Mouse (Mus musculus): Measurements from ENCODE around the gene Fam204a. TPM values are rescaled to one million over a fixed set of nuclear protein-coding genes. Genes with fewer than 3 reads are reported as not detected.

Fam204a gene
- polyA plus RNA-seq, 1 experiment, result 23.4 TPM

- TF ChIP-seq POLR2A (IDR thresholded peaks at IDR 0.05; ENCODE audit: borderline replicate concordance, low read depth, low read length), result no peak
- no peak for TF ChIP-seq CTCF (IDR thresholded peaks at IDR 0.05; ENCODE audit: low read depth, low read length)
- H3K4me1 ChIP-seq (ENCODE audit: control insufficient read depth, insufficient read depth, low read length), result peaks cover under 1% of the 10 kb centered on the region; the same call in 1 of the 2 replicates
- H3K4me3 ChIP-seq (ENCODE audit: insufficient read depth, low read length), result no peak overlapping the region
- H3K27ac ChIP-seq (ENCODE audit: insufficient read depth, low read depth, low read length), result no peak overlapping the region
Observed at GRCm38 (mm10) chr19:60178771-60179563, 47.5 kb downstream of the Fam204a start.

DNA sequence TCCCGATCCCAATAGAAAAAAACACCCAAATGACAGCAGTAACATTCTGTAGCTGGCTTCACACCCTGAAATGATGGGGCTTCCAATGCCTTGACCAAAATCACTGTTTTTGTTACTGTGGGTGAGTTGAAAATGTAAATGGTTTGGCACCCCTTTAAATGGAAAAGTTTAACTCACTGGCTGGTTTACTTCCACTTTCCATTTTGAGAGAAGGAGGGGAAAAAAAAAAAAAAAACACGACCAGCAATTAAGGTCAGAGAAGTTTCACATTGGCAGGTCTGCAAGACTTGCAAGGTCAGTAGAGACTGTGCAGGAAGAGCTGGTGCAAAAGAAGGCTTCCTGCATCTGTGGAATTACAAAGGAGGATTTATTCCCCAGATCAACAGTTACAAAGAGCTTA lies 61.1 kb downstream of the Fam204a start:
- Histone ChIP-seq H3K27ac (ENCODE audit: insufficient read depth, low read depth, low read length) (no peak overlapping the region), H3K4me3 (ENCODE audit: insufficient read depth, low read length) (peak overlapping the region; percentile 42), H3K4me1 (ENCODE audit: control insufficient read depth, insufficient read depth, low read length) (peaks cover 13% of the 10 kb centered on the region)
- no peak for TF ChIP-seq CTCF (IDR thresholded peaks at IDR 0.05; ENCODE audit: low read depth, low read length)
- no peak for TF ChIP-seq POLR2A (IDR thresholded peaks at IDR 0.05; ENCODE audit: borderline replicate concordance, low read depth, low read length)

DNA sequence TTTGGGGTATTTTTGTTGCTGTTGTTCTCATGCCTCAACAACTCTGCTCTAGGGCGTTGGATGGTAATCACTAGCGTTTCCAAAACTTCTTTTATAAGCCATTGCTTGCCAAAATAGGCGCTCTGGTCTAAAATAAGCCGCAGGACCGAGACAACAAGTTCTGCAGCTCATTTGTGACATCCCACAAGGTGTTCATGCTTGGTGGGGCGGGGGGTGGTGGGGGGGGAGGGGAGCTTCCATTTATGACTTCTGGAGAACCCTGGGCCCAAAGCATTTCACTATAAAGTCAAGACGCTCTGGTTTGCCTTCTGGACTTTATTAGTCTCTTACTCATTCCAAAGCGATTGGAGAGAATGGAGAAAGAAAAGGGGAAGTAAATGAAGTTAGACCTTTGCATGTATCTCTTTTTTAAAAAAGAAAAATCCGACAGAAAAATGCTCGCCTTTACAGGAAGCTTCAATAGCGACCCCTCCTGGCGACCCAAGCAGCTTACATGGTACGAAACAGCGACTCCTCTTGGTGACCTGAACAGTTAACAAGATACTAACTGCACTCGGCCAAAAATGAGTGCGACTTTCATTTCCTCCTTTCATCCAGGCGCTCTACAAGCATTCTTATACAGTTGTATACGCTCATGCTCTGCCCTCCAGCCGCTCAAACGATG lies 65.8 kb downstream of the Fam204a start:
- Histone ChIP-seq H3K4me1 (ENCODE audit: control insufficient read depth, insufficient read depth, low read length) (peaks cover 11% of the 10 kb centered on the region), H3K27ac (ENCODE audit: insufficient read depth, low read depth, low read length) (no peak overlapping the region), H3K4me3 (ENCODE audit: insufficient read depth, low read length) (no peak overlapping the region)
- TF ChIP-seq POLR2A (IDR thresholded peaks at IDR 0.05; ENCODE audit: borderline replicate concordance, low read depth, low read length) (no peak), CTCF (IDR thresholded peaks at IDR 0.05; ENCODE audit: low read depth, low read length) (peak; percentile 99)

- no peak for TF ChIP-seq CTCF (IDR thresholded peaks at IDR 0.05; ENCODE audit: low read depth, low read length)
- peaks cover 4% of the 10 kb centered on the region; the same call in 1 of the 2 replicates for H3K4me1 ChIP-seq (ENCODE audit: control insufficient read depth, insufficient read depth, low read length)
- H3K27ac ChIP-seq (ENCODE audit: insufficient read depth, low read depth, low read length), result no peak overlapping the region
- no peak overlapping the region for H3K4me3 ChIP-seq (ENCODE audit: insufficient read depth, low read length)
Observed at GRCm38 (mm10) chr19:60159827-60160226, 66.7 kb downstream of the Fam204a start.

- TF ChIP-seq CTCF (IDR thresholded peaks at IDR 0.05; ENCODE audit: low read depth, low read length), result no peak
- TF ChIP-seq POLR2A (IDR thresholded peaks at IDR 0.05; ENCODE audit: borderline replicate concordance, low read depth, low read length), result no peak
- Histone ChIP-seq H3K27ac (ENCODE audit: insufficient read depth, low read depth, low read length) (no peak overlapping the region), H3K4me3 (ENCODE audit: insufficient read depth, low read length) (no peak overlapping the region)
Observed at GRCm38 (mm10) chr19:60155266-60155665, 71.2 kb downstream of the Fam204a start.

GRCm38 (mm10) chr19:60153096-60153495 lies 73.4 kb downstream of the Fam204a start:
- no peak overlapping the region for H3K4me3 ChIP-seq (ENCODE audit: insufficient read depth, low read length)
- no peak for TF ChIP-seq POLR2A (IDR thresholded peaks at IDR 0.05; ENCODE audit: borderline replicate concordance, low read depth, low read length)
- no peak for TF ChIP-seq CTCF (IDR thresholded peaks at IDR 0.05; ENCODE audit: low read depth, low read length)
- H3K4me1 ChIP-seq (ENCODE audit: control insufficient read depth, insufficient read depth, low read length), result no peaks in the 10 kb centered on the region
- no peak overlapping the region for H3K27ac ChIP-seq (ENCODE audit: insufficient read depth, low read depth, low read length)

More at GRCm38 (mm10) chr19:60155266-60155665, 71.2 kb downstream of the Fam204a start:
- no peaks in the 10 kb centered on the region for H3K4me1 ChIP-seq (ENCODE audit: control insufficient read depth, insufficient read depth, low read length)

DNA sequence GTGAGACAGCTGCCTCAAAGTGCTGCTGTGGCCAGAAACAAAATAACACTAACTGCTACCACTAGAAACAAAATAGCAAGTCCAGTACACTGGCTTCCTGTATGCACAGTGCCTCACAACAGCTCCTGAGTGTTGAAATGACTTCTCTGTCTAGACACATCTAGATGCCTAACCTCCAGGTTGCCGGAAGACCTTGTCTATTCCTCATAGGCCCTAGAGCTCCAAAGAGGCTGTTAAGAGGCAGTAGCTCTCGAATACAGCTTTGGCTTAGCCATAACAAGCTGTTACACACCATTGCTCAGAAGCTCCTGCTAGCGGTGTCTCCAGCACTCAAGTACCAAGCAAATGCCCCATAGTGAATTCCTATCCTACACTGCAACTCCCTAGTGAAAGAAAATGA lies 76.4 kb downstream of the Fam204a start:
- Histone ChIP-seq H3K4me3 (ENCODE audit: insufficient read depth, low read length) (no peak overlapping the region), H3K27ac (ENCODE audit: insufficient read depth, low read depth, low read length) (no peak overlapping the region), H3K4me1 (ENCODE audit: control insufficient read depth, insufficient read depth, low read length) (no peaks in the 10 kb centered on the region)
- TF ChIP-seq POLR2A (IDR thresholded peaks at IDR 0.05; ENCODE audit: borderline replicate concordance, low read depth, low read length) (no peak), CTCF (IDR thresholded peaks at IDR 0.05; ENCODE audit: low read depth, low read length) (no peak)

GRCm38 (mm10) chr19:60149078-60149960 lies 77.2 kb downstream of the Fam204a start:
- no peak for TF ChIP-seq CTCF (IDR thresholded peaks at IDR 0.05; ENCODE audit: low read depth, low read length)
- TF ChIP-seq POLR2A (IDR thresholded peaks at IDR 0.05; ENCODE audit: borderline replicate concordance, low read depth, low read length), result no peak
- Histone ChIP-seq H3K27ac (ENCODE audit: insufficient read depth, low read depth, low read length) (no peak overlapping the region), H3K4me1 (ENCODE audit: control insufficient read depth, insufficient read depth, low read length) (0 out of 2 replicates have a peak, but pooled peaks cover 3% of the 10 kb centered on the region), H3K4me3 (ENCODE audit: insufficient read depth, low read length) (no peak overlapping the region)

Other genes with a start within 250 kb of the Fam204a start
- not detected in 2 replicates for gene Prlhr, start 241.6 kb upstream of the Fam204a start, polyA plus RNA-seq (2012; ENCODE audit: insufficient read depth, insufficient read length, missing spikeins)